Mouse (Mus musculus): Measurements from ENCODE around the gene Tex2. TPM values are rescaled to one million over a fixed set of nuclear protein-coding genes. Genes with fewer than 3 reads are reported as not detected.

Gene Tex2
- total and polyA plus RNA-seq, 2 experiments from 2014 or later: 30.8 to 60.5 TPM

GRCm38 (mm10) chr11:106485611-106486010 lies 127.6 kb downstream of the Tex2 start:
- H3K4me1 ChIP-seq (ENCODE audit: insufficient read depth, low read length): peaks cover 4% of the 10 kb centered on the region; the same call in 1 of the 2 replicates
- H3K9ac ChIP-seq (replicated peaks; ENCODE audit: low read length): no peak overlapping the region
- no peak overlapping the region for H3K4me3 ChIP-seq (ENCODE audit: low read length)
- WGBS: 91% methylated on average over 4 of the region's 4 CpGs
- H3K36me3 ChIP-seq (ENCODE audit: insufficient read depth, low read length): no peaks in the 10 kb centered on the region
- no peaks in the 10 kb centered on the region for H3K9me3 ChIP-seq (ENCODE audit: low read length)
- no peak for TF ChIP-seq CTCF (IDR thresholded peaks at IDR 0.05; ENCODE audit: low read depth)
- no peak overlapping the region for H3K4me2 ChIP-seq (ENCODE audit: low read depth, low read length)
- no peak overlapping the region for H3K27ac ChIP-seq
- ATAC-seq: no peak
- no peak for DNase-seq (ENCODE audit: low spot score)
- H3K27me3 ChIP-seq (ENCODE audit: insufficient read depth, low read length): no peaks in the 10 kb centered on the region

GRCm38 (mm10) chr11:106484875-106485274 lies 128.3 kb downstream of the Tex2 start:
- Histone ChIP-seq H3K36me3 (ENCODE audit: insufficient read depth, low read length) (no peaks in the 10 kb centered on the region), H3K4me3 (ENCODE audit: low read length) (no peak overlapping the region), H3K9me3 (ENCODE audit: low read length) (no peaks in the 10 kb centered on the region), H3K4me2 (ENCODE audit: low read depth, low read length) (no peak overlapping the region), H3K27ac (no peak overlapping the region), H3K9ac (replicated peaks; ENCODE audit: low read length) (no peak overlapping the region), H3K4me1 (ENCODE audit: insufficient read depth, low read length) (peaks cover 4% of the 10 kb centered on the region; the same call in 1 of the 2 replicates), H3K27me3 (ENCODE audit: insufficient read depth, low read length) (no peaks in the 10 kb centered on the region)
- TF ChIP-seq CTCF (IDR thresholded peaks at IDR 0.05; ENCODE audit: low read depth): no peak
- DNase-seq (ENCODE audit: low spot score): no peak
- ATAC-seq: no peak
- 92% methylated on average over 4 of the region's 4 CpGs for WGBS

GRCm38 (mm10) chr11:106482867-106483266 lies 130.4 kb downstream of the Tex2 start:
- no peak overlapping the region for H3K27ac ChIP-seq
- no peak overlapping the region for H3K9ac ChIP-seq (replicated peaks; ENCODE audit: low read length)
- ATAC-seq (no peak), DNase-seq (ENCODE audit: low spot score) (no peak)
- H3K27me3 ChIP-seq (ENCODE audit: insufficient read depth, low read length): no peaks in the 10 kb centered on the region
- TF ChIP-seq CTCF (IDR thresholded peaks at IDR 0.05; ENCODE audit: low read depth): no peak
- H3K4me1 ChIP-seq (ENCODE audit: insufficient read depth, low read length): peaks cover 4% of the 10 kb centered on the region; the same call in 1 of the 2 replicates
- H3K4me3 ChIP-seq (ENCODE audit: low read length): no peak overlapping the region
- H3K36me3 ChIP-seq (ENCODE audit: insufficient read depth, low read length): no peaks in the 10 kb centered on the region
- no peaks in the 10 kb centered on the region for H3K9me3 ChIP-seq (ENCODE audit: low read length)
- 89% methylated on average over 8 of the region's 8 CpGs for WGBS
- H3K4me2 ChIP-seq (ENCODE audit: low read depth, low read length): no peak overlapping the region

GRCm38 (mm10) chr11:106481651-106482050 lies 131.6 kb downstream of the Tex2 start:
- Histone ChIP-seq H3K27ac (no peak overlapping the region), H3K4me3 (ENCODE audit: low read length) (no peak overlapping the region), H3K4me2 (ENCODE audit: low read depth, low read length) (no peak overlapping the region), H3K27me3 (ENCODE audit: insufficient read depth, low read length) (no peaks in the 10 kb centered on the region), H3K36me3 (ENCODE audit: insufficient read depth, low read length) (no peaks in the 10 kb centered on the region), H3K4me1 (ENCODE audit: insufficient read depth, low read length) (peaks cover 4% of the 10 kb centered on the region; the same call in 1 of the 2 replicates), H3K9ac (replicated peaks; ENCODE audit: low read length) (no peak overlapping the region), H3K9me3 (ENCODE audit: low read length) (no peaks in the 10 kb centered on the region)
- TF ChIP-seq CTCF (IDR thresholded peaks at IDR 0.05; ENCODE audit: low read depth): no peak
- ATAC-seq: no peak
- WGBS: 82% methylated on average over 4 of the region's 4 CpGs
- no peak for DNase-seq (ENCODE audit: low spot score)

- ATAC-seq (no peak), DNase-seq (ENCODE audit: low spot score) (no peak)
- Histone ChIP-seq H3K4me3 (ENCODE audit: low read length) (no peak overlapping the region), H3K9ac (replicated peaks; ENCODE audit: low read length) (no peak overlapping the region), H3K27ac (no peak overlapping the region), H3K9me3 (ENCODE audit: low read length) (no peaks in the 10 kb centered on the region), H3K4me2 (ENCODE audit: low read depth, low read length) (no peak overlapping the region), H3K4me1 (ENCODE audit: insufficient read depth, low read length) (no peaks in the 10 kb centered on the region), H3K36me3 (ENCODE audit: insufficient read depth, low read length) (no peaks in the 10 kb centered on the region), H3K27me3 (ENCODE audit: insufficient read depth, low read length) (no peaks in the 10 kb centered on the region)
- TF ChIP-seq CTCF (IDR thresholded peaks at IDR 0.05; ENCODE audit: low read depth): no peak
- 86% methylated on average over 3 of the region's 3 CpGs for WGBS
Measured at GRCm38 (mm10) chr11:106480530-106480885, 132.7 kb downstream of the Tex2 start.

GRCm38 (mm10) chr11:106479619-106480529 lies 133.3 kb downstream of the Tex2 start:
- no peak for TF ChIP-seq CTCF (IDR thresholded peaks at IDR 0.05; ENCODE audit: low read depth)
- Histone ChIP-seq H3K36me3 (ENCODE audit: insufficient read depth, low read length) (no peaks in the 10 kb centered on the region), H3K9ac (replicated peaks; ENCODE audit: low read length) (no peak overlapping the region), H3K4me1 (ENCODE audit: insufficient read depth, low read length) (no peaks in the 10 kb centered on the region), H3K27ac (no peak overlapping the region), H3K4me2 (ENCODE audit: low read depth, low read length) (no peak overlapping the region), H3K27me3 (ENCODE audit: insufficient read depth, low read length) (no peaks in the 10 kb centered on the region), H3K9me3 (ENCODE audit: low read length) (no peaks in the 10 kb centered on the region), H3K4me3 (ENCODE audit: low read length) (no peak overlapping the region)
- DNase-seq (ENCODE audit: low spot score) (no peak), ATAC-seq (no peak)
- 90% methylated on average over 9 of the region's 9 CpGs for WGBS

- H3K9ac ChIP-seq (replicated peaks; ENCODE audit: low read length): no peak overlapping the region
- no peak overlapping the region for H3K4me3 ChIP-seq (ENCODE audit: low read length)
- H3K4me2 ChIP-seq (ENCODE audit: low read depth, low read length): no peak overlapping the region
- H3K4me1 ChIP-seq (ENCODE audit: insufficient read depth, low read length): no peaks in the 10 kb centered on the region
- WGBS: 47% methylated on average over 1 of the region's 1 CpGs
- H3K27ac ChIP-seq: no peak overlapping the region
- H3K36me3 ChIP-seq (ENCODE audit: insufficient read depth, low read length): no peaks in the 10 kb centered on the region
- DNase-seq (ENCODE audit: low spot score) (no peak), ATAC-seq (no peak)
- no peaks in the 10 kb centered on the region for H3K9me3 ChIP-seq (ENCODE audit: low read length)
- TF ChIP-seq CTCF (IDR thresholded peaks at IDR 0.05; ENCODE audit: low read depth): no peak
- no peaks in the 10 kb centered on the region for H3K27me3 ChIP-seq (ENCODE audit: insufficient read depth, low read length)
Measured at GRCm38 (mm10) chr11:106478745-106479144, 134.5 kb downstream of the Tex2 start.
